Mouse (Mus musculus) brain, embryonic 14.5 days (tissue): ENCODE results near the gene Wdr64.

ENCODE experiments used
- CTCF ChIP-seq: fragments of 200-500 bp; IDR thresholded peaks from 2 replicates; pipeline ENCODE4 v1.5.1; 2012; ENCODE audit warnings: inconsistent platforms, mild to moderate bottlenecking, moderate library complexity, borderline replicate concordance; ENCODE audit not compliant: insufficient read depth, insufficient read length; ENCODE audit errors: extremely low read depth
- POLR2A ChIP-seq: fragments of 200-500 bp; IDR thresholded peaks from 2 replicates; pipeline ENCODE4 v1.6.1; 2012; ENCODE audit warnings: mild to moderate bottlenecking, inconsistent platforms, borderline replicate concordance; ENCODE audit not compliant: poor library complexity, insufficient read depth, insufficient read length, severe bottlenecking; ENCODE audit errors: extremely low read depth

DNA sequence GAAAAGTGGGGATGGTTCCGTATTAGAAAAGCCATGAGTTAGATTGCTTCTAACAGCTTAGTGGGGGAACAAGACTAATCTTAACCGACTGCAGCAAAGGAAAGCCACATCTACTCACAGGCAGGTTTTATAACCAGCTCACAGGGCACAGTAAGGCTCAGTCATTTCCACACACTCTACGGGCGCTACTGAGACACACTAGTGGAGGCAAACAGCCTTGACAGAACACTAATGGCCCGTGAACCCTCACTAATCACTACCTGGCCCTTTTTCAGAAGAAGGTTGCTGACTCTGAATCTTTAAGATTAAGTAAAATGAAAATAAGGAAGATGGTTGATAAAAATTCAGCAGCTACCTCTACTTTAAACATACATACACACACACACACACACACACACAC is 9.2 kb downstream of the Wdr64 start:
- TF ChIP-seq CTCF, result no peak
- no peak for TF ChIP-seq POLR2A
